Mouse (Mus musculus): Measurements from ENCODE around the gene Invs. TPM values are rescaled to one million over a fixed set of nuclear protein-coding genes. Genes with fewer than 3 reads are reported as not detected.

Gene Invs
- polyA plus RNA-seq, 1 experiment: 4.7 TPM

- DNase-seq: peak; percentile 90
- Histone ChIP-seq H3K4me1 (ENCODE audit: control insufficient read depth, insufficient read depth, low read length) (peaks cover 2% of the 10 kb centered on the region), H3K4me3 (replicated peaks; ENCODE audit: extremely low read depth, low read depth, low read length) (peak within 1 kb of the TSS; percentile 60)
- TF ChIP-seq POLR2A (IDR thresholded peaks at IDR 0.05; ENCODE audit: borderline replicate concordance, extremely low read depth, low read depth, low read length): peak; percentile 61; the same call in 1 of the 2 replicates
- TF ChIP-seq CTCF (IDR thresholded peaks at IDR 0.05; ENCODE audit: insufficient read depth, low read length): no peak
- 1% methylated on average over 88 of the region's 89 CpGs for WGBS
These were observed 193.5 kb downstream of the Invs start, which contains the start of gene Tex10 for GRCm38 (mm10) chr4:48472792-48473650. Tex10 (minus strand) TSS chr4:48473459.

GRCm38 (mm10) chr4:48473651-48474011, 194.1 kb downstream of the Invs start:
- 67% methylated on average over 2 of the region's 2 CpGs for WGBS
- Histone ChIP-seq H3K4me1 (ENCODE audit: control insufficient read depth, insufficient read depth, low read length) (peaks cover 2% of the 10 kb centered on the region), H3K4me3 (replicated peaks; ENCODE audit: extremely low read depth, low read depth, low read length) (peak overlapping the region; percentile 60)
- no peak for TF ChIP-seq CTCF (IDR thresholded peaks at IDR 0.05; ENCODE audit: insufficient read depth, low read length)
- no peak for TF ChIP-seq POLR2A (IDR thresholded peaks at IDR 0.05; ENCODE audit: borderline replicate concordance, extremely low read depth, low read depth, low read length)
- DNase-seq: no peak

GRCm38 (mm10) chr4:48481287-48481686, 201.7 kb downstream of the Invs start:
- TF ChIP-seq CTCF (IDR thresholded peaks at IDR 0.05; ENCODE audit: insufficient read depth, low read length) (0 out of 2 replicates have a peak, but pooled peaks have one; percentile 22), POLR2A (IDR thresholded peaks at IDR 0.05; ENCODE audit: borderline replicate concordance, extremely low read depth, low read depth, low read length) (no peak)
- 14% methylated on average over 2 of the region's 2 CpGs for WGBS
- Histone ChIP-seq H3K4me1 (ENCODE audit: control insufficient read depth, insufficient read depth, low read length) (no peaks in the 10 kb centered on the region), H3K4me3 (replicated peaks; ENCODE audit: extremely low read depth, low read depth, low read length) (no peak overlapping the region)
- DNase-seq: peak; percentile 15

Other genes starting within 250 kb of the Invs start
- gene Nr4a3, start 234.6 kb upstream of the Invs start, polyA plus RNA-seq (2012; rRNA removed): 2.4 and 10.3 TPM in 2 replicates
- 6.0 and 8.7 TPM in 2 replicates for gene Stx17, start 154.8 kb upstream of the Invs start, polyA plus RNA-seq (2012; rRNA removed)
- gene Erp44, start 202 bp upstream of the Invs start, polyA plus RNA-seq (2012; rRNA removed): 8.6 and 11.9 TPM in 2 replicates
- gene Tex10, start 193.7 kb downstream of the Invs start, polyA plus RNA-seq (2012; rRNA removed): 5.8 and 8.6 TPM in 2 replicates